Mouse (Mus musculus) midbrain, embryonic 11.5 days (tissue): ENCODE measurements around the gene Nfia. TPM values are rescaled to one million over a fixed set of nuclear protein-coding genes. Genes with fewer than 3 reads are reported as not detected.

Experiments used
- ATAC-seq: fragments of 200-750 bp; cut with Nextera tagmentation; 2 replicates; pipeline ENCODE4 v1.8.0; 2017; ENCODE audit warnings: moderate TSS enrichment, moderate library complexity; ENCODE audit not compliant: low FRiP score
- DNase-seq: peaks from one replicate; pipeline ENCODE4 v3.0.0; 2015; ENCODE audit warnings: low spot score; ENCODE audit errors: missing footprints
- H3K27ac ChIP-seq: fragments of 300-500 bp; sonication (generic); 2 replicates; pipeline ENCODE4 v1.5.1; 2014; ENCODE audit warnings: low read depth, low read length
- H3K27me3 ChIP-seq: fragments of 300-500 bp; sonication (generic); 2 replicates; pipeline ENCODE4 v1.6.1; 2014; ENCODE audit warnings: mild to moderate bottlenecking, low read length, moderate library complexity, mixed read lengths; ENCODE audit not compliant: control insufficient read depth, insufficient read depth
- H3K36me3 ChIP-seq: fragments of 300-500 bp; sonication (generic); 2 replicates; pipeline ENCODE4 v1.6.1; 2014; ENCODE audit warnings: mild to moderate bottlenecking, low read length, moderate library complexity, mixed read lengths; ENCODE audit not compliant: control insufficient read depth, insufficient read depth
- H3K4me1 ChIP-seq: fragments of 300-500 bp; sonication (generic); 2 replicates; pipeline ENCODE4 v1.6.1; 2014; ENCODE audit warnings: low read length; ENCODE audit not compliant: control insufficient read depth, insufficient read depth
- H3K4me2 ChIP-seq: fragments of 300-500 bp; sonication (generic); 2 replicates; pipeline ENCODE4 v1.6.1; 2014; ENCODE audit warnings: mild to moderate bottlenecking, moderate library complexity
- H3K4me3 ChIP-seq: fragments of 300-500 bp; sonication (generic); 2 replicates; pipeline ENCODE4 v1.5.1; 2014; ENCODE audit warnings: low read depth, low read length
- H3K9ac ChIP-seq: fragments of 300-500 bp; sonication (generic); 2 replicates; pipeline ENCODE4 v1.6.1; 2014; ENCODE audit warnings: low read length
- H3K9me3 ChIP-seq: fragments of 300-500 bp; sonication (generic); 2 replicates; pipeline ENCODE4 v1.6.1; 2016; ENCODE audit warnings: low read length; ENCODE audit not compliant: control insufficient read depth
- WGBS: fragments of 180-500 bp; shearing (Covaris S2); extraction: QIAGEN DNeasy Blood & Tissue Kit; methylation state at CpG from one replicate; pipeline ENCODE4 v1.1.7; 2014; 5-methylcytosine and 5-hydroxymethylcytosine counted together
- polyA plus RNA-seq: library from polyadenylated mRNA; unstranded; fragments of >200 nt; fragmentation: Nextera tagmentation; extraction: Ambion mirVana; gene quantifications from 2 replicates; pipeline ENCODE4 v1.2.1, GENCODE M21; 2014

The Nfia gene
- polyA plus RNA-seq, 1 experiment from 2014 or later: 14.1 TPM

GRCm38 (mm10) chr4:97840227-97841062 is 67.9 kb downstream of the Nfia start:
- H3K9me3 ChIP-seq: no peaks in the 10 kb centered on the region
- no peaks in the 10 kb centered on the region for H3K36me3 ChIP-seq
- no peak overlapping the region for H3K4me3 ChIP-seq
- no peak overlapping the region for H3K4me2 ChIP-seq
- no peak for DNase-seq
- H3K9ac ChIP-seq: no peak overlapping the region
- H3K27ac ChIP-seq: no peak overlapping the region
- ATAC-seq: peak; percentile 15; the same call in 1 of the 2 replicates
- 18% methylated on average over 8 of the region's 8 CpGs for whole genome bisulfite sequencing
- H3K4me1 ChIP-seq: peaks cover 31% of the 10 kb centered on the region
- peaks cover 69% of the 10 kb centered on the region for H3K27me3 ChIP-seq

- no peak for ATAC-seq
- no peak overlapping the region for H3K9ac ChIP-seq
- no peaks in the 10 kb centered on the region for H3K9me3 ChIP-seq
- no peak overlapping the region for H3K4me3 ChIP-seq
- DNase-seq: no peak
- H3K27ac ChIP-seq: no peak overlapping the region
- H3K27me3 ChIP-seq: peaks cover 75% of the 10 kb centered on the region
- peaks cover 31% of the 10 kb centered on the region for H3K4me1 ChIP-seq
- no peaks in the 10 kb centered on the region for H3K36me3 ChIP-seq
- WGBS: 50% methylated on average over 4 of the region's 4 CpGs
- H3K4me2 ChIP-seq: no peak overlapping the region
These were observed 68.6 kb downstream of the Nfia start for GRCm38 (mm10) chr4:97841063-97841595.

- H3K27me3 ChIP-seq: peaks cover 78% of the 10 kb centered on the region
- no peaks in the 10 kb centered on the region for H3K36me3 ChIP-seq
- no peaks in the 10 kb centered on the region for H3K9me3 ChIP-seq
- no peak overlapping the region for H3K4me2 ChIP-seq
- DNase-seq (no peak), ATAC-seq (no peak)
- H3K9ac ChIP-seq: no peak overlapping the region
- no peak overlapping the region for H3K27ac ChIP-seq
- no peak overlapping the region for H3K4me3 ChIP-seq
- WGBS: 75% methylated on average over 5 of the region's 5 CpGs
- peaks cover 31% of the 10 kb centered on the region for H3K4me1 ChIP-seq
These were observed 69.2 kb downstream of the Nfia start for GRCm38 (mm10) chr4:97841745-97842144.

- no peak overlapping the region for H3K27ac ChIP-seq
- ATAC-seq: peak; percentile 48
- DNase-seq: peak; percentile 91
- H3K9me3 ChIP-seq: no peaks in the 10 kb centered on the region
- H3K4me1 ChIP-seq: peaks cover 26% of the 10 kb centered on the region
- 16% methylated on average over 15 of the region's 15 CpGs for WGBS
- H3K4me2 ChIP-seq: no peak overlapping the region
- H3K4me3 ChIP-seq: no peak overlapping the region
- peaks cover 74% of the 10 kb centered on the region for H3K27me3 ChIP-seq
- no peak overlapping the region for H3K9ac ChIP-seq
- H3K36me3 ChIP-seq: no peaks in the 10 kb centered on the region
These were observed 71.6 kb downstream of the Nfia start for GRCm38 (mm10) chr4:97843981-97844690.

- Histone ChIP-seq H3K4me2 (no peak overlapping the region), H3K36me3 (no peaks in the 10 kb centered on the region), H3K27ac (no peak overlapping the region), H3K4me1 (peaks cover 20% of the 10 kb centered on the region), H3K27me3 (peaks cover 72% of the 10 kb centered on the region), H3K9ac (no peak overlapping the region), H3K9me3 (no peaks in the 10 kb centered on the region), H3K4me3 (no peak overlapping the region)
- WGBS: 14% methylated on average over 6 of the region's 6 CpGs
- DNase-seq (peak; percentile 91), ATAC-seq (no peak)
These were observed 72.4 kb downstream of the Nfia start for GRCm38 (mm10) chr4:97844899-97845298.

- H3K9ac ChIP-seq: no peak overlapping the region
- peaks cover 14% of the 10 kb centered on the region for H3K4me1 ChIP-seq
- no peak overlapping the region for H3K4me2 ChIP-seq
- no peak for DNase-seq
- H3K4me3 ChIP-seq: no peak overlapping the region
- peaks cover 51% of the 10 kb centered on the region for H3K27me3 ChIP-seq
- WGBS: 80% methylated on average over 5 of the region's 5 CpGs
- no peaks in the 10 kb centered on the region for H3K36me3 ChIP-seq
- no peak for ATAC-seq
- no peaks in the 10 kb centered on the region for H3K9me3 ChIP-seq
- no peak overlapping the region for H3K27ac ChIP-seq
These were observed 75.1 kb downstream of the Nfia start for GRCm38 (mm10) chr4:97847653-97848052.

GRCm38 (mm10) chr4:97850991-97851390 is 78.5 kb downstream of the Nfia start:
- H3K4me3 ChIP-seq: no peak overlapping the region
- peaks cover 30% of the 10 kb centered on the region for H3K27me3 ChIP-seq
- ATAC-seq (no peak), DNase-seq (no peak)
- 89% methylated on average over 3 of the region's 3 CpGs for WGBS
- no peak overlapping the region for H3K27ac ChIP-seq
- no peak overlapping the region for H3K9ac ChIP-seq
- no peaks in the 10 kb centered on the region for H3K36me3 ChIP-seq
- H3K9me3 ChIP-seq: no peaks in the 10 kb centered on the region
- H3K4me2 ChIP-seq: no peak overlapping the region
- H3K4me1 ChIP-seq: no peaks in the 10 kb centered on the region

- Histone ChIP-seq H3K9ac (no peak overlapping the region), H3K4me2 (no peak overlapping the region), H3K36me3 (no peaks in the 10 kb centered on the region), H3K27ac (no peak overlapping the region), H3K27me3 (peaks cover 22% of the 10 kb centered on the region), H3K9me3 (no peaks in the 10 kb centered on the region), H3K4me1 (no peaks in the 10 kb centered on the region), H3K4me3 (no peak overlapping the region)
- ATAC-seq (no peak), DNase-seq (no peak)
- WGBS: 56% methylated on average over 5 of the region's 5 CpGs
These were observed 79.2 kb downstream of the Nfia start for GRCm38 (mm10) chr4:97851698-97852097.

- Histone ChIP-seq H3K27ac (no peak overlapping the region), H3K36me3 (no peaks in the 10 kb centered on the region), H3K9me3 (no peaks in the 10 kb centered on the region), H3K4me3 (no peak overlapping the region), H3K4me2 (no peak overlapping the region), H3K9ac (no peak overlapping the region), H3K27me3 (peaks cover 13% of the 10 kb centered on the region), H3K4me1 (no peaks in the 10 kb centered on the region)
- 92% methylated on average over 2 of the region's 2 CpGs for WGBS
- DNase-seq: no peak
- no peak for ATAC-seq
These were observed 80.1 kb downstream of the Nfia start for GRCm38 (mm10) chr4:97852626-97853025.
